Mouse (Mus musculus): Measurements from ENCODE around the gene Zdhhc21. TPM values are rescaled to one million over a fixed set of nuclear protein-coding genes. Genes with fewer than 3 reads are reported as not detected.

Gene Zdhhc21
- total RNA-seq (2022): 10 to 100 TPM; 44.0 to 53.3 (median 47.5) TPM

- DNase-seq (ENCODE audit: low spot score in 2 of 2): peak; percentile 41 to 79
These were observed at the start of gene Zdhhc21 for GRCm38 (mm10) chr4:82859131-82860125. Zdhhc21 (minus strand) TSS chr4:82859958.

GRCm38 (mm10) chr4:82895227-82895626, 35.5 kb upstream of the Zdhhc21 start:
- DNase-seq (ENCODE audit: low spot score in 2 of 2): no peak

GRCm38 (mm10) chr4:82892247-82892646, 32.5 kb upstream of the Zdhhc21 start:
- no peak for DNase-seq (ENCODE audit: low spot score in 2 of 2)

GRCm38 (mm10) chr4:82891566-82891965, 31.8 kb upstream of the Zdhhc21 start:
- no peak for DNase-seq (ENCODE audit: low spot score in 2 of 2)

GRCm38 (mm10) chr4:82891049-82891448, 31.3 kb upstream of the Zdhhc21 start:
- peak in 1 of 2 experiments; percentile 12 for DNase-seq (ENCODE audit: low spot score in 2 of 2)

GRCm38 (mm10) chr4:82890585-82890984, 30.8 kb upstream of the Zdhhc21 start:
- DNase-seq (ENCODE audit: low spot score in 2 of 2): no peak

GRCm38 (mm10) chr4:82886148-82886547, 26.4 kb upstream of the Zdhhc21 start:
- no peak for DNase-seq (ENCODE audit: low spot score in 2 of 2)

- no peak for DNase-seq (ENCODE audit: low spot score in 2 of 2)
These were observed 25.8 kb upstream of the Zdhhc21 start for GRCm38 (mm10) chr4:82885535-82885913.

- no peak for DNase-seq (ENCODE audit: low spot score in 2 of 2)
These were observed 25.1 kb upstream of the Zdhhc21 start, which contains the start of gene Cer1 for GRCm38 (mm10) chr4:82884636-82885534. Cer1 (minus strand) TSS chr4:82885148.

GRCm38 (mm10) chr4:82882500-82882899, 22.7 kb upstream of the Zdhhc21 start:
- no peak for DNase-seq (ENCODE audit: low spot score in 2 of 2)

GRCm38 (mm10) chr4:82881366-82881765, 21.6 kb upstream of the Zdhhc21 start:
- DNase-seq (ENCODE audit: low spot score in 2 of 2): no peak

- DNase-seq (ENCODE audit: low spot score in 2 of 2): no peak
These were observed 20.5 kb upstream of the Zdhhc21 start for GRCm38 (mm10) chr4:82880243-82880642.

- DNase-seq (ENCODE audit: low spot score in 2 of 2): no peak
These were observed 19.4 kb upstream of the Zdhhc21 start for GRCm38 (mm10) chr4:82879152-82879551.

- DNase-seq (ENCODE audit: low spot score in 2 of 2): no peak
These were observed 16.9 kb upstream of the Zdhhc21 start for GRCm38 (mm10) chr4:82876656-82877055.

- DNase-seq (ENCODE audit: low spot score in 2 of 2): no peak
These were observed 15.8 kb upstream of the Zdhhc21 start for GRCm38 (mm10) chr4:82875532-82875931.

GRCm38 (mm10) chr4:82874791-82875190, 15.0 kb upstream of the Zdhhc21 start:
- no peak for DNase-seq (ENCODE audit: low spot score in 2 of 2)

- DNase-seq (ENCODE audit: low spot score in 2 of 2): no peak
These were observed 12.8 kb upstream of the Zdhhc21 start for GRCm38 (mm10) chr4:82872548-82872947.

GRCm38 (mm10) chr4:82872121-82872520, 12.4 kb upstream of the Zdhhc21 start:
- no peak for DNase-seq (ENCODE audit: low spot score in 2 of 2)

GRCm38 (mm10) chr4:82870931-82871330, 11.2 kb upstream of the Zdhhc21 start:
- no peak for DNase-seq (ENCODE audit: low spot score in 2 of 2)

GRCm38 (mm10) chr4:82867731-82868445, 8.1 kb upstream of the Zdhhc21 start:
- DNase-seq (ENCODE audit: low spot score in 2 of 2): no peak

GRCm38 (mm10) chr4:82867111-82867510, 7.4 kb upstream of the Zdhhc21 start:
- DNase-seq (ENCODE audit: low spot score in 2 of 2): no peak

Measured in layer of hippocampus, adult 8-10 months (tissue).